Mouse (Mus musculus) erythroblast, embryonic 14.5 days (primary cell): ENCODE results near the gene Frmd4b. TPM values are rescaled to one million over a fixed set of nuclear protein-coding genes. Genes with fewer than 3 reads are reported as not detected.

Source experiments
- H3K27me3 ChIP-seq: 2 replicates; pipeline ENCODE4 v1.6.1; 2012; ENCODE audit warnings: inconsistent platforms; ENCODE audit not compliant: control insufficient read depth
- H3K36me3 ChIP-seq: 2 replicates; pipeline ENCODE4 v1.6.1; 2012; ENCODE audit warnings: mild to moderate bottlenecking, inconsistent platforms; ENCODE audit not compliant: control insufficient read depth
- H3K4me1 ChIP-seq: 2 replicates; pipeline ENCODE4 v1.6.1; 2012; ENCODE audit warnings: inconsistent platforms; ENCODE audit not compliant: control insufficient read depth
- H3K4me3 ChIP-seq: replicated peaks from 2 replicates; pipeline ENCODE3; 2012; ENCODE audit warnings: moderate library complexity, mild to moderate bottlenecking, inconsistent platforms
- H3K9me3 ChIP-seq: 2 replicates; pipeline ENCODE4 v1.6.1; 2012; ENCODE audit warnings: low read length, inconsistent platforms, mixed read lengths; ENCODE audit not compliant: control insufficient read depth
- GATA1 ChIP-seq: IDR thresholded peaks from 2 replicates; pipeline ENCODE4 v1.6.1; 2012; ENCODE audit warnings: low read length, inconsistent platforms, mixed read lengths
- TAL1 ChIP-seq: IDR thresholded peaks from 3 replicates; pipeline ENCODE4 v1.6.1; 2012; ENCODE audit warnings: low read length, inconsistent platforms, mixed read lengths
- polyA plus RNA-seq: library from polyadenylated mRNA; stranded (reverse); fragments of >175 nt; gene quantifications from 2 replicates; pipeline ENCODE4 v1.2.3, GENCODE M21; 2012

Gene Frmd4b
- polyA plus RNA-seq, 1 experiment = not detected

DNA sequence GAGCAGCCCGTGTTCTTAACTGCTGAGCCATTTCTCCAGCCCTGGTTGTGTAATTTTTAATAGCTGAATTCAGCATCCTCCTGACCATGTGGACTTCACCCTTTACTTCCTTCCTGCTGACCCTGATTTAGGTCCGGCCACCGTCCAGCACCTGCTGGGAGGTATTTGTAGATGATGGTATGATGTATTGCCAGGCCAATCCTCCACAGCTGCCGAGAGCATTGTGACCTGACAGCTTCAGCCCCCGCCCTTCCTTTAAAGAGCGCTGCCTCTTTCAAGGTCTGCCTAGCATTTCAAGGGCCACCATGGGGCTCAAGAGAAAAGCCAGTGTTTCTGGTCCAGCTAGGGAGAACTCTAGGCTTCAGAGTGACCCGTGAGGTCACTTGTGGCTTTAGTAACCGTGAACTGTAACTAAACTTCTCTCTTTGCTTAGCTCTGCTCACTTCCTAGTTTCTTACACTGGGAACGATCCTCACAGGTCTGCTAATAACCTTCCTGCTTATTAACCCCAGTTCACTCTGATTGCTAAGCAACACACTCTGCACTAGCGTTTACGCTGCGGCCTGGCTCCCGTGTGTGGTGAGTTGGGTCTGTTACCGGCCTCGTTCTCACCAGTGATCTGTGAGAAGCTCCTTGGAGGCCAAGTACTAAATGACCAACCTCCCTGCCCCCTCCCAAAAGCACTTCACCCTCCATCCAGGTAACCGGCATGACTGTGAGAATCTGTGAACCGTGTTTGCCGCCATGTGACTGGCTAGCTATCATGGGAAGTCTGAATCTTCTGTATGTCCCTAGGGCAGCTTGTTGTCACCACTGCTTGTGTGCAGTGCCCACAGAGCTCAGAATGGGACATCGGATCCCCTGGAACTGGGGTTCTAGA lies 138.1 kb downstream of the Frmd4b start:
- H3K36me3 ChIP-seq = no peaks in the 10 kb centered on the region
- H3K4me3 ChIP-seq = no peak overlapping the region
- H3K9me3 ChIP-seq = no peaks in the 10 kb centered on the region
- no peaks in the 10 kb centered on the region for H3K4me1 ChIP-seq
- TF ChIP-seq GATA1 (no peak), TAL1 (no peak)
- no peaks in the 10 kb centered on the region for H3K27me3 ChIP-seq

DNA sequence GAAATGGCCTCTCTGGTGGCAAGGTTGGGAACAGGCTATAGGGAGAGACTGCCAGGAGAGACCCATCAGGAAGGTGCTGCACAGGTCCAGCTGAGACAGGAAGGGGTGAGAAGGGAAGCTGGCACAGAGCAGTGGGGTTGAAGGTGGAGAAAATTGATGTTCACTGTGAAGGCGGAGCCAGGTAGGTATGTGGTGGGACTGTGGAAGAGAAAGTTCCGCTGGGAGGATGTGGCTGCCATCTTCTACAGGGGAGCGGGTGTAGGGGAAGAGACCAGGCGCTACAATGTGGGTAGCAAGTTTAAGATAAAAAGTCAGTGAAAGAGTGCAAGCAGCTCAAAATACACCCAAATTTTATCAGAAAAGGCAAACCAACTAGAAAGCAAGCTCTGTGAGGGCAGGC lies 143.7 kb downstream of the Frmd4b start:
- Histone ChIP-seq H3K36me3 (no peaks in the 10 kb centered on the region), H3K4me1 (no peaks in the 10 kb centered on the region), H3K4me3 (no peak overlapping the region), H3K9me3 (no peaks in the 10 kb centered on the region), H3K27me3 (no peaks in the 10 kb centered on the region)
- TF ChIP-seq GATA1 (no peak), TAL1 (no peak)

DNA sequence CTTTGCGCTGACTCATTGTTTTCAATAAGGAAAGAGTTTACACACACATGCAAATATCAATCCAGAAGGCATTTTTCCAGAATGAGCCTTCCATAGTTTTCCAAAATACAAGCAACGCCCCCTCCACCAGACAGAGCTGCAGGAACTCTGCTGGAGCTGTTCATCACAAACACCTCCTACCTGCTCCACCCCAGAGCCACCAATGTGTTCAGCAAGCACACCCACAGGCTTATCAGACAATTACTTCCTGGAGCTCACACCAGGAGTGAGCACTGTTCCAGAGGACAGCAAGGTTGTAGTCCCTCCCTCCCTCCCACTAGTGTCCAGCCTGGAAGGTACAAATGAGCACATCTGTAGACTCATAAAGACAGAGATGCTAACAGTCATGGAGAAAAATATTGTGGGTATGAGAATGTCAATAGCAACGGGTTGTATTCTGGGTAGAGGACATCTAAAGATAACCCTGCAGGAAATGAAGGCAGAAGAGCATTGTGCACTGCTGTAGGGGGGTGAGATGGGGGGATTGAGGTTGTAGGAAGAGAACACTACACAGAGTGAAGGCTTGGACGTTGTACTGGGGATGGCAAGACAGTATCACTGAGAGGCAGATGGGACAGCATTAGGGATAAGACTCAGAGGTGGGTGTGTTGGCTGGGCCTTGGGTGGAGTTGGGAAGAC lies 144.3 kb downstream of the Frmd4b start:
- H3K4me3 ChIP-seq = no peak overlapping the region
- TF ChIP-seq TAL1 (no peak), GATA1 (no peak)
- no peaks in the 10 kb centered on the region for H3K27me3 ChIP-seq
- H3K9me3 ChIP-seq = no peaks in the 10 kb centered on the region
- no peaks in the 10 kb centered on the region for H3K36me3 ChIP-seq
- no peaks in the 10 kb centered on the region for H3K4me1 ChIP-seq

DNA sequence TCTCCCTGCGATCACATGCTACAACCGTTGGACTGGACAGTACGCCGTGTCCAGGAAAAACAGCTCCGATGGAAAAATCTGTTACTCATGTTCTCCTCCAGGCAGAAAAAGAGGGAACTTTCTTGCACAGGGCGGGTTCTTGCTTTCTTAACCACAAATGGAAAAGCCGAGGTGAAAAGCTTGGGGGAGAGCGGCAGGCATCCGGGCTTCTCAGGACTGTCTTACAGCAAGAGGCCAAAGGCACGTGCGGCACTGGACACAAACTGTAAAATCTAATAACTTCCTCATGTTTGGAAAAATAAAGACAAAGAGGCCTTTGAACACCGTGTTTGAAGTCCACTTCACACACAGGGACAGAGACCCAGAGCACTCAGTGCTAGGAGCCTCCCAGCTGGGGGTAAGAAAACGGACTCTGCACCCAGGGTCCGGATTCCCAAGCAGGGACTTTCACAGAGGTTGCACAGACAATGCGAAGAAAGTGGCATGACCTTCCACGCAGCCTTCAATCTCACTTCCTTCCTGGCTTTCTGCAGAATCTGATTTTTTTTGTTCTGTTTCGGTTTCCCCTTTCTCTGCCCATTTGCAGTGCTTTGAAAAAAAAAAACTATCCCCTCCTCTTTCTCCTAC lies 153.3 kb downstream of the Frmd4b start:
- H3K9me3 ChIP-seq = no peaks in the 10 kb centered on the region
- H3K4me1 ChIP-seq = no peaks in the 10 kb centered on the region
- 0 out of 2 replicates have a peak, but pooled peaks cover 1% of the 10 kb centered on the region for H3K27me3 ChIP-seq
- H3K36me3 ChIP-seq = no peaks in the 10 kb centered on the region
- TF ChIP-seq TAL1 (no peak), GATA1 (no peak)
- H3K4me3 ChIP-seq = no peak overlapping the region

DNA sequence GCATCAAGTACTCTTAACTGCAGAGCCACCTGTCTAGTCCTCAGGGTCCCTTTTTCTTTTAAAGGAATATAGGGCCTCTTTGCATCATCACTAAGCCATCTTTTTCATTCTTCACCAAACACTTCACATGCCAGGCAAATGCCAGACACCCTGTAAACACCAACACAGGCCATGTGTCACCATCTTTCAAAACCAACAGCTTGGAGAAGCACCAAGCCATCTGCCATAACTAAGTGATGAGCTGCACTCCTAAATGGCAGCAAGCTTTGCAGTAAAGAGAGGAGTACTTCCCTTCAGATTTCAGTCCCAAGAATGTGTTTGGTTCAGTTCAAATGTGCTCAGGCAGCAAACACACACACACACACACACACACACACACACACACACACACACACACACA lies 154.9 kb downstream of the Frmd4b start:
- Histone ChIP-seq H3K27me3 (0 out of 2 replicates have a peak, but pooled peaks cover 2% of the 10 kb centered on the region), H3K4me3 (no peak overlapping the region), H3K4me1 (no peaks in the 10 kb centered on the region), H3K9me3 (no peaks in the 10 kb centered on the region), H3K36me3 (no peaks in the 10 kb centered on the region)
- no peak for TF ChIP-seq TAL1
- no peak for TF ChIP-seq GATA1

DNA sequence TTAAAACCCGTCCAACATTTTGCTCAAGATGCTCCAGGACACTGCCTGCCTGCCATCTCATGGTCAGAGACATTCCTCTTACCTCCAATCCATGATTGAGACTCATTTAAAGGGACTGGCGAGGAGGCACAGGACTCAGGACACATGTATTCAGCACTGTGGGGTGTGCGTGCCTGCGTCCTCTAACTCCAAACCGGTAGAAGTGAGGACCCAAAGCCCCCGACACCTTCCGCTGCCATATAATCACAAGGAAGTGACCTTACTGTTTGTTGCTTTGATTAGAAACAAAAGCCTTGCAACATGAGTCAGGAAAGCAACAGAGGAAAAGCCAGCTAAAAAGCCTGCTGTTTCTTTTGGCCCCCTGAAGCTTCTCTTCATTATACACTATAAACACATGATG lies 158.2 kb downstream of the Frmd4b start:
- TF ChIP-seq TAL1 (no peak), GATA1 (no peak)
- H3K4me3 ChIP-seq = no peak overlapping the region
- H3K9me3 ChIP-seq = no peaks in the 10 kb centered on the region
- no peaks in the 10 kb centered on the region for H3K36me3 ChIP-seq
- no peaks in the 10 kb centered on the region for H3K4me1 ChIP-seq
- peaks cover 5% of the 10 kb centered on the region; the same call in 1 of the 2 replicates for H3K27me3 ChIP-seq

DNA sequence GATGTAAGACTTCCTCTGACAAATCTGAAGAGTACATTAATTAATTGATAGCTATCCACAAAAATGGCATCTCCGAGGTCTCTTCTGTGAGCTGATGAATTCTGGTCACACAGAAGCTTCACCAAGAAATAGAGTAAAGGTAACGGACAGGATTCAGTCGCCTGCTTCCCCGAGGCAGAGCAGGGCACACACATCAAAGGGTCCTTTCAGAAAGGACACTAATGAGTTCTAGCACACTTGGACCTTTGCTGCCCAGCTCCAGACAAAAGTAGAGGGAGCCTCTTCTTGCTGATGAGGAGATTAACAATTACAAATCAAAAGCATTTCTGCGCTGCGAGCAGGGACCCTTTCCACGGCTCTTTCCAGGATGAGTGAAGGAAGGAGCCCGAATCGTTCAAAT lies 159.0 kb downstream of the Frmd4b start:
- H3K36me3 ChIP-seq = no peaks in the 10 kb centered on the region
- no peak for TF ChIP-seq TAL1
- H3K9me3 ChIP-seq = no peaks in the 10 kb centered on the region
- no peak overlapping the region for H3K4me3 ChIP-seq
- peaks cover 5% of the 10 kb centered on the region; the same call in 1 of the 2 replicates for H3K27me3 ChIP-seq
- no peaks in the 10 kb centered on the region for H3K4me1 ChIP-seq

DNA sequence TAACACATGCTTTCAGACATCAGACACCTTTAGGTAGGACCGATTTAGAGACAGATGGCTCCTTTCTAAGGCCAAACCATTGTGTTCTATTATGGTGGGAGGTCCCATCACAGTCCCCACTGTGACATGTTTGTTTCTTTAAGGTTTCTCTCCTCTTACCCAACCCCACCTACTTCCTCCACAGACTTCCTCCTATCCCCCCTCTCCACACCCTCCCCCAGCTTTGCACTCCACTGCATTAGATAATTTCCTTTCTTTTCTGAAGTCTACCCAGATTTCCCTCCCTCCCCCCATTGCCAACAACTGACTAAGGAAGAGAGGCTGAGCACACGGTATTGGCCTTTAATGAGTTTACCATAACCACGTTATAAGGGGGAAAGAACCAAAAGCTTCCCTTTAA lies 159.4 kb downstream of the Frmd4b start:
- Histone ChIP-seq H3K4me3 (no peak overlapping the region), H3K4me1 (no peaks in the 10 kb centered on the region), H3K27me3 (peaks cover 5% of the 10 kb centered on the region; the same call in 1 of the 2 replicates), H3K9me3 (no peaks in the 10 kb centered on the region), H3K36me3 (no peaks in the 10 kb centered on the region)
- TF ChIP-seq TAL1 (no peak), GATA1 (no peak)

DNA sequence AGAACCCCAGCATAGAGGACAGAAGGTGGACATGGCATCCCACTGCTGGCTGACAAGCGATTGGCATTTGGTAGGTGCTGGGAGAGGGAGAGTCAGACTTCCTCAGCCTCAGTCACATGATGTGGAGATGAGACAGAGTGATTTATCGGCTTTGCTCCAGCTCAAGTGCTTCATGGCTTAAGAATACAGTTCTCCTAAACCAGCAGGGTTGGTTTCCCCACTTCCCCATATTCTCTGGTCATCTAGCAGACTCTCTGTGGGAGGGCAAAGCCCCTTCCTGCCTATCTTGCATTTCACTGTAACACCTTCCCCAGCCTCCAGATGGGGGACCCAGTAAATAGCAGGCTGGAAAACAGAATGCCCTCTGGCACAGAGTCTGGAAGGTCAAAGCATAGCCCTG lies 160.1 kb downstream of the Frmd4b start:
- H3K9me3 ChIP-seq = no peaks in the 10 kb centered on the region
- TF ChIP-seq GATA1 (no peak), TAL1 (no peak)

More for the DNA sequence above, 160.1 kb downstream of the Frmd4b start:
- Histone ChIP-seq H3K27me3 (peaks cover 5% of the 10 kb centered on the region; the same call in 1 of the 2 replicates), H3K4me1 (no peaks in the 10 kb centered on the region), H3K4me3 (no peak overlapping the region), H3K36me3 (no peaks in the 10 kb centered on the region)
